Mouse (Mus musculus) cerebellum, adult (tissue): ENCODE measurements around the gene Arid4a.

Experiments used
- ATAC-seq: cut with Nextera tagmentation; 2 replicates; pipeline ENCODE4 v1.9.2; 2017; ENCODE audit warnings: mild to moderate bottlenecking, moderate library complexity, mixed read lengths; ENCODE audit not compliant: insufficient number of reproducible peaks, low FRiP score, low TSS enrichment

The Arid4a gene

DNA sequence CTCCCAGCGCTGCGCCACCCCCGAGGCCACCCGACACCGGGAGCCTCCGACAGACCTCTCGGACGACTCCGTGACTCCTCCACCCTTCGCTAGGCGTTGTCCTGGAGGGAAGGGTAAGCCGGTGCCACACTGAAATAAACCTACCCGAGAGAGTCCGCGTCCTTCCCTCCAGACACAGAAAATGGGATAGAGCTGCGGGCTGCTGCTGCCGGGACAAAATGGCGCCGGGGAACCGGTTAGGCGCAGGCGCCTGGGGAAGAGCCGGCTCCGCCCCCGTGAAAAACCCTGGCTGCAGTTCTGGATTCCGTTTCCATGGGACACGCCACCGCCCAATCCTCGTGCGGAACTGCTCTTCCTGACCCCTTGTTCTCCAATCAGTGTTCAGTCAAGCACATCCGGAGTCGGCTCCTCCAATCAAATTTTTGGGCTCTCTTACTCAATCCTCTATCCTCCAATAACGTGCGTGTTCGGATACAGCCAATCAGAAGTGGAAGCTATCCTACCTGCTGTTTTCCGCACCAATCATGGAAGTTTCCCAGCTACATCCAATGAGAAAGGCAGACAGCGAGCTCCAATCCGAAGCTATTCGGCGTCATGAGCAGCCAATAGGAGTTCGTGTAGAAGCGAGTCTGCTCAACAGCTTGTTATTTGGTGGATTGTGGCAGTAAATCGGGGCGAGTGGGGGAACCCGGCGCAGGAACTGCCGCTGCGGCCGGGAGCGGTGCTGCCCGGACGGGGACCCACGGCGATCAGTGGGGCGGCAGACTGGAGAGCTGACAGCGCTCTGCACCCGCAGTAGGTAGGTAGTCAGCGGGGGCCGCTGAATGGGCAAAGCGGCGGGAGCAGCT is at the start of gene Arid4a:
Arid4a (plus strand) TSS at position 628 of the 848 bp plus-strand sequence.
- ATAC-seq, result peak; percentile 98

- no peak for ATAC-seq
Measured at GRCm38 (mm10) chr12:70967581-70967980, 48.2 kb upstream of the Arid4a start.

DNA sequence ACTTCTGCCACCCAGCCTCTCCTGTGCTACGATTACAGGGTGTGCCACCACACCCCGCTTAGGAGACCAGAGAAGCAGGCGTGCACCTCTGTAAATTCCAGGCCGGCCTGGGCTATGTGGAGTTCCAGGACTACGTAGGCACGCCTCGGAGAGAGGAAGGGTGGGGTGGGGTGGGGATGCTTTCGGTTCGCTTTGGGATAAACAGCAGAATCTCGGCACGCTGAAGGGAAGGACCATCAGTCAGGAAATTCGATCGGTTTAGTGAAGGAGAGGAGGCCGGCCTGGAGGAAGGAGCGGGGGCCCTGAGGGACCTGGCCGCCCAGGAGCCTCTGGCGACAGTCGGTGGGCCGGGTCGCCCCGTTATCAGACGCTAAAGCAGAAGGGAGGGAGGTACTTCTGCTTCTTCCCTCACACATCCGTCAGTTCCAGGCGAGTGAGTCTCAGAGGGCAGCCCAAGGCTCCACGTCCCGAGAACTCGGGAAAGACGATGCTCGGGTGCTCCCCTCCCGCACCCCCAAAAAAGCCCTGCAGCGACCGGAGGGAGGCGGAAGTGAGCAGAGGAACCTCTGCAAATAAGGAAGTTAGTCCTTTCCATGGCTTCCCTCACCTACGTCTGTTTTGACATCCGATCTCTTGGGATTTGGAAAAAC is 47.5 kb upstream of the Arid4a start:
- ATAC-seq, result peak; percentile 78

DNA sequence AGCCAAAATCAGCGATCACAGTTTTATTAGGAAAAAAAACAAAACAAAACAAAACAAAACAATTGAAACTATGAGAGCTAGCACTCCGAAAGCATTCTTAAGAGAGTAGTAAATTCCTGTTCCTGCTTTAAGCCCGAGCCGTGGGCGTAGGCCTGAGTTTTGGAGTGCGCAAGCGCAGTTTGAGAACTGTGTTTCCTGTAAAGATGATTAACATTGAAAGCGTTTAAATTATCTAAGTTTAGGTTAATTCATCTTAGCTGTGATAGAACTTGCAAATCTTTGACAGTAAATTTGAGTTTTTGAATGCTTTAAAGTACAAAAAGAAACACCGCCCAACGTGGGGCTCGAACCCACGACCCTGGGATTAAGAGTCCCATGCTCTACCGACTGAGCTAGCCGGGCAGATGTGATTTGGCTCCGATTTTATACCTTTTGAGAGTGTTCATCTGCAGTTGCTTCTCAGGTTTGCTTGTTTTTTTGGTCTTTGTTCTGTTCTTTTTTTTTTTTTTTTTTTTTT is 46.9 kb upstream of the Arid4a start:
- peak; percentile 28; the same call in 1 of the 2 replicates for ATAC-seq

- no peak for ATAC-seq
Measured at GRCm38 (mm10) chr12:70969485-70970184, 46.2 kb upstream of the Arid4a start.

DNA sequence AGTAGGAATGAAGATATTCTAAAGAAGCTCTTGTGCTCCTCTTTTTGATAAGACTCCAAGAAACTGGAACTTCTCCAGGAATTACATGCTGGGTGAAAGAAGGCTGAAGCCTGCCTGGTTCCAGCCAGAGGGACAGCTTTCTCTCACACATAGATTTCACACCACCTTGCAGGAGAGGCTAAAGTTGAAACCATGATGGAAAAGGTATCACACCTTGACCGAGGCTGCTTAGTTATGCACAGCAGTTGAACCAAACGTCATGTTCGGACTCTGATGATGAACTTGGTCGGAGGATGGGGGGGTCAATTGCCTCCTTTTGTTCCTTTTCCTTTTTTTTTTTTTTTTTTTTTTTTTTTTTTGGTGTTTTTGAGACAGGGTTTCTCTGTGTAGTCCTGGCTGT is 42.0 kb upstream of the Arid4a start:
- ATAC-seq, result no peak

DNA sequence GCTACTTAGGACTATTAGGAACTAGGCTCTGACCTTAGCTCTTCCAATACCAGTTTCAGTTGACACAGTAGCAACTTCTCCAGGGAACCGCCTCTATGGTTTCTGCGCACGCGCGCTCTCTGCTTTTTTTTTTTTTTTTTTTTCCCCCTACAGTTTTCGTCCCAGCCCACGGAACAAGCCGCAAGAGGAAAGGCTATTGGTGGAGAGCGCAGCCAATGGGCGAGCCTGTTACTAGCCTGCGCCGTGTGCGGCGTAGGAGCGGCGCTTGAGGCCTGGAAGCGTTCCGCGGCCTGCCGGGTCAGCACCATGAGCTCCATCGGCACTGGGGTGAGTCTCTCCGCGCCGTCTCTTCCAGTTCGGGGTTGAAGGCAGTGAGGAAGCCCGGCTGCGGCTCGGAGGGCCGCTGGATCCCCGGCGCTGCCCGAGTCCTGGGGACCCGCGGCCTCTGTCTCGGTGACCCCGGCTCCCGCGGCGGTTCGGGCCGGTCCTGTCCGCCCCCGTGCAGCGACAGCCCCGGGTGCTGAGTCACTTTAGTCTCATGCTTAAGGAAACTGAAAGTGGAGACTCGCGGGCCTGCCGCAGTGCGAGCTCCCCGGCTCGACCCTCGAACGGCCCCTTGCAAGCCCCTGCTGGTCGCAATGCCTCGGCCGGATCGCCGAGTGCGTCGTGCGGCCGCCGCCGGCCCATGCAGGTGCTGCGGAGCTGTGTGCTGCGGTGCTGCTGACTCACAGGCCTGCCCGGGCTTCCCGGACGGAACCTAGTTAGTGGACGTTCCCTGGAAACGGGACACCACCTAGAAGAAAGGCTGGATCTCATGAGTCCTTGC is 41.1 kb upstream of the Arid4a start, which contains the start of gene Psma3:
Psma3 (plus strand) TSS at position 181 of the 826 bp plus-strand sequence.
- peak; percentile 99 for ATAC-seq

DNA sequence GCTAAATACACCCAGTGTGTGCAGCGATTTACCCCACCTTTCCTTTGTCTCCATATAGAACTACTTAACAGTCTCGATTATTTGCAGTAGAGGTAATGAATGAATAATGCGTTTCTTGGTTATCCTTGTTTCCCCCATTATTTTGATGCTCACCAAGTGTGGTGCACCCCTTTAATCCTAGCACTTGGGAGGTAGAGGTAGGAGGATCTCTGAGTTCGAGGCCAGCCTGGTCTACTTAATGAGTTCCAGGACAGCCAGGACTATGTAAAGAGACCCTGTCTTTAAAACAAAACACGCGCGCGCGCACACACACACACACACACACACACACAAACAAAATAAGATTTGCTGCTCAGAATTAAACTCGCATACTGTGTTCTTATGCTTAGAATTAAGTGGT is 40.4 kb upstream of the Arid4a start:
- ATAC-seq, result no peak

DNA sequence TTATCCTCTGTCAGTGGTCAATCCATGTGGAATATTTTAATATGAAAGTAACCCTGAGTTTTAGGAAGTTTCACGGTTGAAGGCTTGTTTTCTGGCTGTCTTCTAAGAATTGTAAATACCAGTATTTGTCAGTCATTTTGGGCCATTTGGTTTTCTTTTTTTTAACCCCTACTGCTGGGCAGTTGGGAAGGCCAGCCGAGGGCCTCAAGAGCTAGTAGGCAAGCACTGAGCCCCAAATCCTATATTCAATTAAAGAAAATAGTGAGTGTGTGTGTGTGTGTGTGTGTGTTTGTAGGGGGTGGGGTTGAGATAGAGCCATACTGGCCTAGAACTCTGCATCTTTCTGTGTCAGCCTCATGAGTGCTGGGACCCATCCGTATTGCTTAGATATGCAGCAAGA is 39.9 kb upstream of the Arid4a start:
- ATAC-seq, result no peak

- ATAC-seq, result no peak
Measured at GRCm38 (mm10) chr12:70978345-70978744, 37.4 kb upstream of the Arid4a start.

DNA sequence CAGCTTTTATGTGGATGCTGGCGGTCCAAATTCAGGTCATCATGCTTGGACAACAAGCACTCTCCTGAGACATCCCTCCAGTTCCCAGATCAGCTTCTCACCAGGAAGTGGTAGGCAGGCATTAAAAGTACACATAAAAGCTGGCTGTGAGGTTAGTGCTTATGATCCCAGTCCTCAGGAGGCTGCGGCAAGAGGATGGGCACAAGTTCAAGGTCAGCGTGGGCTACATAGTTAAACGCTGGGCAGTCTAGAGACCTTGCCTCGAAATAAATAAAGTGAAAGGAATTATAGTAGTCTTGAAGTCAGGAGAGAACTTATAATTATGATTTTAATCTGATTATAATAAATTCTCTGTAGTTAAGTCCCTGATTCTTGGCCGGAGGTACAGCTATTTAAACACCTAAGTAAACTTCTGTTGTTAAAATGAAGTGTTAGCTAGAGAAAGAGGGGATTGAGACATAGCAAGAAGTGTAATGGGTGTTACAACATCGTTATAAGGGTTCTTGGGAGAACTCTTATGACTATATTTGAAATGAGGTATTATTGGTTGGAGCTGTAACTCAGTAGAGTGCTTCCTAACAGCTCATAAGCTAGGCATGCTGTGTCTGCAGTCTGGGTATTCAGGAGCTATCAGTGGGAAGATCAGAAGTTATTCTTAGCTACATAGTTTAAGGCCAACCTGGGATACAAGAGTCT is 30.8 kb upstream of the Arid4a start:
- ATAC-seq, result no peak

DNA sequence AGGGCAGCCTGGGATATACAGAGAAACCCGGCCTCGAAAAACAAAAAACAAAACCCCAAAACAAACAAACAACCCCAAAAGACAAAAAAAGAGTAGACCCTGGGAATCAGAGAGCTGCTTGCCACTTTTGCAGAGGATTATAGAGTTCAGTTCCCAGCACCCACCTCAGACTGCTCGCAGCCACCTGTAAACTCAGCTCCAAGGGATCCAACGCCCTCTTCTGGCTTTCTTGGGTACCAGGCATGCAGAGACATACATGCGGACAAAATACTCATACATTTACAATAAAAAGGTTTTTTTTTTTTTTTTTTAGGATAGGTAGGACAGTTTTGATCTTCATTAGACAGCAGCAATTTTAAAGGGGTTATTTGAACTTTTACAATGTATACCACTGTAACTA is 18.6 kb upstream of the Arid4a start:
- ATAC-seq, result no peak

DNA sequence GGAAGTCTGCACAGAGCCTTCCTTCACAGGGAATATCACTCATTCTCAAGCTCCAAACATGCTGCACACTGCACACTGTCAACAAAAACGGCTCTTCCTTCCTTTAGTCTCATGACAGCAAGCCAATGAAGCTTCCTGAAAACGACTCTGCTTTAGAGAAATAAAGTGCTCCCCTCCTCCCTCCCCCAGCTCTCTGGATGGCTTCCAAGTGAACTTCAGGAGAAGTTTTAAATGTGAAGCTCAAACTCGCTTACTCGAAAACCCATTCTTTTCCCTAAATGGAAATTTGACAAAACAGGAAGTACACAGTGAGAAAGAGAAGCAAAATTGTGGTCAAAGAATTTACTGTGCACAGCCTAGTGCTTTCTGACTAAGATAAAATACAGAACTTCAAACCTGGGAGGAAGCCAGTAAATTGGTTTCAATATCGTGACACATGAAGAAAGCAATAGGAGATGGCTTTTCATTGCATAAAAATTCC is 16.3 kb upstream of the Arid4a start:
- no peak for ATAC-seq

DNA sequence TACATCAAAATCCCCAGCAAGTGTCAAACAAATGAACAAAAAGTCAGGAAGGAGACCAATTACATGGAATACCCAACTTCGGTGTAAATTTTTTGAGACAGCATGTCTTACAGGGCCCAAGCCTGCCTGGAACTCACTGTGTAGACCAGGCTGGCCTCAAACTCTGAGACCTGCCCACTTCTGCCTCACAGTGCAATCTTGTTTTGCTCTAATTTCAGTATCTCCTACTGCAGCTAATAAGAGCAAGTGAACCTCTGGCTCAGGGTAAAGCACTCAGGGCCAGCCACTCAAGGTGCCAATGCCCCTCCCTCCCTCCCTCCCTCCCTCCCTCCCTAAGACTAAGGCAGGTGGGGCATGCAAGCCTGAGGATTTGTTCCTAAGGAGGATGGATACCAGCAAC is 15.4 kb upstream of the Arid4a start:
- no peak for ATAC-seq

- ATAC-seq, result no peak
Measured at GRCm38 (mm10) chr12:71001456-71001855, 14.3 kb upstream of the Arid4a start.

DNA sequence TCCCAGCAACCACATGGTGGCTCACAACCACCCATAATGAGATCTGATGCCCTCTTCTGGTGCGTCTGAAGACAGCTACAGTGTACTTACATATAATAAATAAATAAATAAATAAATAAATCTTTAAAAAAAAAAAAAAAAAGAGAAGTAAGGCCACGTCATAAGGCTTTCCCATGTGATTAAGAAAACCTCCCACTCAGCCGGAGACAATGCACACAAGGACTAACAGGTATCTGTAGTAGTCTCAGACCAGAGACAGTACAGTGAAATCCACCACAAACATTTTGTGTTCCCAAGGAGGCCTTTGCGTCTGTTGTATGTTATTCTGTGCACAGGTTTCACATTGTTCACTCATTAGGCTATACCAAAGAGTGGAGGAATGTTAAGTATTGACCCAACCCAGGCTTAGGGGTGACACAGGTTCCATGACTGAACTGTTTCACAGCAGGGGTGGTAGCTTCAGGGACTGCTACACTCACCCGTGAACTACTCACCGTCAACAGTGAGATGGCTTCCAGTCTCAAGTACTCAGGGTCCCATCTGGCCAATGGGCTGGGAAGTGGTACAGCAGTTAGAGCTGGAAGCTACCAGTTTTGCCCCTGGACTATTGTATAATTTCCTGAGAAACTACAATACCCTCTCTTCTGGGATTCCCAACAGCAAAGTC is 11.9 kb upstream of the Arid4a start:
- no peak for ATAC-seq

DNA sequence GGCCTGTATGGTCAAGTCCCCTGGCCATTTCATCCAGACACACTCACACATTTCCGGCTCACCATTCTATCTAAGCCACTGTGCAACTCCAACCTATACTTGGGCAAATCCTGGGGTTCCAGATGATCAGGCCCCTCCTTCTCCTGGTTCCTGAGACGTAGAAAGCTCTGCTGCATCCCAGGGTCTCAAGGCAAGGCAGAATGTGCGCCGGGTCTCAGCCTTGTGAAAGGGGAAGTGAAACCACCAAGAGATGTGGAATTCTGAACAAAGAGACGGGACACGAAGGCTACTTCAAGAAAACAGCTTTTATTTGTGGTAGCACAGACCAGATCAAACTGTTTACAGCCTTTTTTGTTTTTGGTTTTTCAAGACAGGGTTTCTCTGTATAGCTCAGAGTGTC is 9.6 kb upstream of the Arid4a start:
- no peak for ATAC-seq

DNA sequence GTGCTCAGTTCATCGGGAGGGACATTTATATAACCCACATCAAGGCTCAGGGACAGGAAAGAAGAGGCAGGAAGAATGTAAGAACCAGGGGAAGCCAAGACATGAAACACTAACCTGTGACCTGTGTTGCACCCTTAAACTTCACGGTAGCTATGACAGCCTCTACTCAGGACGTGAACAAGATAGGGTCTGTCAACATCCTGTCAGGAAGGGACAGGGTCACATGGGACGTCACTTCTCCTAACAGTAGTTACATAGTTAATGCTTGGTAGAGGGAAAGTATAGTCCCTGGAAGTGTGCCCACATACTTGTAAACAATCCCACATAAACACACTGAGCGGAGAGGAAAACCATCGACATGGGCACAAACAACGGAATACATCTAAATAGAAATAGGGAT is 8.9 kb upstream of the Arid4a start:
- no peak for ATAC-seq

DNA sequence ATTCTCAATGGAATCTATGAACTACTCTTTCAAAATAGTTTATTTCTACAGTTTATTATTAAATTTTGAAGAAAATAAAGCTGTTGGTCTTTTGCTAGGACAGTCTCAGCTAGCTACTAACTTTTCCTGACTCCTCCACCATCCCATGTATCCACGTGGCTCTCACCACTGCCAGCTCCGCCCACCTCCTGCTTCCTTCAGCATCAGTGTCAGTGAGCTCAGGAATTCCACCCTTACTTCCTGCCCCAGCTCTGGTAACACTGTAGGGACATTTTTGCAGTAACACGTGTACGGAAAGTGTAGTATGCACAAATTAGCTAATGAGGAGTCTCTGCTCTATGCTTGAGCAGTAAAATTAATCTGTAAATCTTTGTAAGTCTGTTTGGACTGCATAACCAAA is 6.0 kb upstream of the Arid4a start:
- ATAC-seq, result no peak
